Mouse (Mus musculus) intestine, embryonic 14.5 days (tissue): ENCODE measurements at regions not wholly inside any gene's neighbourhood (a gene's known extent, or its start where the extent isn't known, plus 50 kb on each side); places are given as distances from the start of the nearest gene placed in this dataset.
A peak's percentile ranks its signal among the peaks of the same experiment; 100 is the strongest.

ENCODE experiments used
- ATAC-seq: fragments of 200-750 bp; cut with Nextera tagmentation; replicated peaks from 2 replicates; pipeline ENCODE4 v1.8.0; 2017; ENCODE audit warnings: low read depth, moderate number of reproducible peaks, moderate TSS enrichment, moderate library complexity; ENCODE audit not compliant: low FRiP score, low TSS enrichment
- DNase-seq: peaks from one replicate; pipeline ENCODE4 v3.0.0-alpha.2; 2018; ENCODE audit warnings: low spot score
- H3K27ac ChIP-seq: fragments of 300-500 bp; sonication (generic); 2 replicates; pipeline ENCODE4 v1.5.1; 2014; ENCODE audit warnings: low read depth, mild to moderate bottlenecking, control low read depth
- H3K27me3 ChIP-seq: fragments of 300-500 bp; sonication (generic); replicated peaks from 2 replicates; pipeline ENCODE4 v1.6.1; 2014; ENCODE audit warnings: low read length, control low read depth; ENCODE audit not compliant: control insufficient read depth, insufficient read depth
- H3K36me3 ChIP-seq: fragments of 300-500 bp; sonication (generic); 2 replicates; pipeline ENCODE4 v1.6.1; 2014; ENCODE audit warnings: low read length, control low read depth; ENCODE audit not compliant: control insufficient read depth, insufficient read depth
- H3K4me1 ChIP-seq: fragments of 300-500 bp; sonication (generic); replicated peaks from 2 replicates; pipeline ENCODE4 v1.6.1; 2014; ENCODE audit warnings: low read length, control low read depth, mixed read lengths; ENCODE audit not compliant: control insufficient read depth, insufficient read depth
- H3K4me2 ChIP-seq: fragments of 300-500 bp; sonication (generic); 2 replicates; pipeline ENCODE4 v1.6.1; 2014; ENCODE audit warnings: low read length
- H3K4me3 ChIP-seq: fragments of 300-500 bp; sonication (generic); 2 replicates; pipeline ENCODE4 v1.5.1; 2014; ENCODE audit warnings: low read depth, low read length, control low read depth, mixed read lengths
- H3K9ac ChIP-seq: fragments of 300-500 bp; sonication (generic); 2 replicates; pipeline ENCODE4 v1.6.1; 2014; ENCODE audit warnings: mild to moderate bottlenecking, low read length
- H3K9me3 ChIP-seq: fragments of 300-500 bp; sonication (generic); 2 replicates; pipeline ENCODE4 v1.6.1; 2016; ENCODE audit warnings: low read length, control low read depth; ENCODE audit not compliant: control insufficient read depth
- WGBS: fragments of 180-500 bp; shearing (Covaris S2); extraction: QIAGEN DNeasy Blood & Tissue Kit; methylation state at CpG from one replicate; pipeline ENCODE4 v1.1.7; 2014; 5-methylcytosine and 5-hydroxymethylcytosine counted together

- peak overlapping the region; percentile 99; the same call in 1 of the 2 replicates for H3K27ac ChIP-seq
- peak overlapping the region; percentile 94 for H3K4me2 ChIP-seq
- DNase-seq (no peak), ATAC-seq (no peak)
- no peak overlapping the region for H3K9ac ChIP-seq
- H3K9me3 ChIP-seq = no peaks in the 10 kb centered on the region
- 0 out of 2 replicates have a peak, but pooled peaks cover 2% of the 10 kb centered on the region for H3K36me3 ChIP-seq
- 10% methylated on average over 7 of the region's 7 CpGs for WGBS
- peak overlapping the region; percentile 55 for H3K4me3 ChIP-seq
- H3K27me3 ChIP-seq = no peaks in the 10 kb centered on the region
- H3K4me1 ChIP-seq = peaks cover 41% of the 10 kb centered on the region
Observed at GRCm38 (mm10) chr17:47142885-47143284, 132.5 kb upstream of the Ubr2 start.

- H3K27me3 ChIP-seq = no peaks in the 10 kb centered on the region
- DNase-seq (no peak), ATAC-seq (no peak)
- H3K27ac ChIP-seq = peak overlapping the region; percentile 99
- 4% methylated on average over 7 of the region's 7 CpGs for WGBS
- no peaks in the 10 kb centered on the region for H3K9me3 ChIP-seq
- H3K4me1 ChIP-seq = peaks cover 35% of the 10 kb centered on the region
- peak overlapping the region; percentile 94 for H3K4me2 ChIP-seq
- peak overlapping the region; percentile 55 for H3K4me3 ChIP-seq
- H3K36me3 ChIP-seq = 0 out of 2 replicates have a peak, but pooled peaks cover 2% of the 10 kb centered on the region
- H3K9ac ChIP-seq = peak overlapping the region; percentile 84
Observed at GRCm38 (mm10) chr17:47142276-47142675, 131.9 kb upstream of the Ubr2 start.

GRCm38 (mm10) chr17:47141843-47142215 lies 131.5 kb upstream of the Ubr2 start:
- no peak for ATAC-seq
- peak; percentile 69 for DNase-seq
- H3K27ac ChIP-seq = peak overlapping the region; percentile 99
- H3K9ac ChIP-seq = peak overlapping the region; percentile 84
- H3K4me2 ChIP-seq = peak overlapping the region; percentile 94
- WGBS = 0% methylated on average over 12 of the region's 12 CpGs
- H3K9me3 ChIP-seq = no peaks in the 10 kb centered on the region
- 0 out of 2 replicates have a peak, but pooled peaks cover 2% of the 10 kb centered on the region for H3K36me3 ChIP-seq
- no peaks in the 10 kb centered on the region for H3K27me3 ChIP-seq
- H3K4me1 ChIP-seq = peaks cover 30% of the 10 kb centered on the region
- H3K4me3 ChIP-seq = peak overlapping the region; percentile 55

- H3K27ac ChIP-seq = peak overlapping the region; percentile 99
- peak overlapping the region; percentile 55 for H3K4me3 ChIP-seq
- 2% methylated on average over 34 of the region's 35 CpGs for WGBS
- ATAC-seq = peak; percentile 79
- DNase-seq = peak; percentile 91
- H3K9ac ChIP-seq = peak overlapping the region; percentile 84
- H3K4me2 ChIP-seq = peak overlapping the region; percentile 94
- no peaks in the 10 kb centered on the region for H3K27me3 ChIP-seq
- H3K4me1 ChIP-seq = peaks cover 28% of the 10 kb centered on the region
- no peaks in the 10 kb centered on the region for H3K36me3 ChIP-seq
- H3K9me3 ChIP-seq = no peaks in the 10 kb centered on the region
Observed at GRCm38 (mm10) chr17:47140969-47141842, 130.8 kb upstream of the Ubr2 start.

- peak overlapping the region; percentile 55 for H3K4me3 ChIP-seq
- no peaks in the 10 kb centered on the region for H3K36me3 ChIP-seq
- 0% methylated on average over 47 of the region's 53 CpGs for WGBS
- H3K27me3 ChIP-seq = no peaks in the 10 kb centered on the region
- peak overlapping the region; percentile 94 for H3K4me2 ChIP-seq
- H3K9me3 ChIP-seq = no peaks in the 10 kb centered on the region
- ATAC-seq (peak; percentile 54), DNase-seq (peak; percentile 93)
- peaks cover 28% of the 10 kb centered on the region for H3K4me1 ChIP-seq
- H3K27ac ChIP-seq = peak overlapping the region; percentile 99
- peak overlapping the region; percentile 84 for H3K9ac ChIP-seq
Observed at GRCm38 (mm10) chr17:47140241-47140968, 130.0 kb upstream of the Ubr2 start.

- no peaks in the 10 kb centered on the region for H3K27me3 ChIP-seq
- H3K27ac ChIP-seq = peak overlapping the region; percentile 99
- peak; percentile 95 for DNase-seq
- under 1% methylated on average over 20 of the region's 34 CpGs for WGBS
- peak overlapping the region; percentile 94 for H3K4me2 ChIP-seq
- H3K4me3 ChIP-seq = peak overlapping the region; percentile 55
- no peaks in the 10 kb centered on the region for H3K9me3 ChIP-seq
- peak; percentile 91 for ATAC-seq
- H3K9ac ChIP-seq = peak overlapping the region; percentile 84
- H3K4me1 ChIP-seq = peaks cover 28% of the 10 kb centered on the region
- H3K36me3 ChIP-seq = no peaks in the 10 kb centered on the region
Observed at GRCm38 (mm10) chr17:47139730-47140231, 129.4 kb upstream of the Ubr2 start.

- Histone ChIP-seq H3K4me2 (peak overlapping the region; percentile 94), H3K4me3 (peak overlapping the region; percentile 55), H3K36me3 (no peaks in the 10 kb centered on the region), H3K9me3 (no peaks in the 10 kb centered on the region), H3K27me3 (no peaks in the 10 kb centered on the region), H3K9ac (peak overlapping the region; percentile 53), H3K4me1 (peaks cover 24% of the 10 kb centered on the region), H3K27ac (peak overlapping the region; percentile 99)
- DNase-seq (peak; percentile 77), ATAC-seq (no peak)
- under 1% methylated on average over 27 of the region's 27 CpGs for WGBS
Observed at GRCm38 (mm10) chr17:47139171-47139617, 128.8 kb upstream of the Ubr2 start.

- Histone ChIP-seq H3K4me2 (peak overlapping the region; percentile 94), H3K9me3 (no peaks in the 10 kb centered on the region), H3K9ac (no peak overlapping the region), H3K36me3 (no peaks in the 10 kb centered on the region), H3K4me3 (no peak overlapping the region), H3K4me1 (peaks cover 14% of the 10 kb centered on the region), H3K27me3 (no peaks in the 10 kb centered on the region), H3K27ac (peak overlapping the region; percentile 99)
- 48% methylated on average over 6 of the region's 6 CpGs for WGBS
- no peak for ATAC-seq
- no peak for DNase-seq
Observed at GRCm38 (mm10) chr17:47138174-47138573, 127.8 kb upstream of the Ubr2 start.
